Mouse (Mus musculus): ENCODE data around the gene Bcas2.

- TF ChIP-seq CTCF (IDR thresholded peaks at IDR 0.05; ENCODE audit: low read depth) (no peak), EP300 (IDR thresholded peaks at IDR 0.05; ENCODE audit: low read depth) (no peak)
These were observed 44.3 kb upstream of the Bcas2 start for GRCm38 (mm10) chr3:103127177-103127576.

All from liver, embryonic 14.5 days (tissue).